Mouse (Mus musculus): ENCODE results near the gene Angptl2.
"Not testable (repeated sequence)": the region's sequence is repeated elsewhere in the genome, so short reads cannot be mapped to it uniquely, and the experiment has no call there.

Angptl2 gene

DNA sequence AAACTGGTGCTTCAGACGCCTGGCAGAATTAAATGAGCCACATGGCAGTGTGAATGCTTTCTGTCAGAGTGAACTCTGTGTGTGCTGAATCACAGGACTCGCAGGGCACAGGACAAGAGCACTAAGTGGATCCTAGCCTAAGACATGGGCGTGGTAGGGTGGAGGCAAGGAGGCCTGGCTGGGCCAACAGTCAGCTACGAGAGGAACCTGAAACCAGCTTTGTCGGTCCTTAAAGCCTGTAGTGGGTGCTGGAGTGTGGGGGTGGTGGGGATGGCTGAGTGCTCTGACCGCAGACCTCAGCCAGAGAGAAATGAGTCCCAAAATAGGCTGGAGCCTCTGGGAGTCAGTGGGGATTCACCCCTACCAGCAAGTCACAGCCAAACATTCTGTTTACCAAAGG is 12.6 kb upstream of the Angptl2 start:
- DNase-seq: no peak

DNA sequence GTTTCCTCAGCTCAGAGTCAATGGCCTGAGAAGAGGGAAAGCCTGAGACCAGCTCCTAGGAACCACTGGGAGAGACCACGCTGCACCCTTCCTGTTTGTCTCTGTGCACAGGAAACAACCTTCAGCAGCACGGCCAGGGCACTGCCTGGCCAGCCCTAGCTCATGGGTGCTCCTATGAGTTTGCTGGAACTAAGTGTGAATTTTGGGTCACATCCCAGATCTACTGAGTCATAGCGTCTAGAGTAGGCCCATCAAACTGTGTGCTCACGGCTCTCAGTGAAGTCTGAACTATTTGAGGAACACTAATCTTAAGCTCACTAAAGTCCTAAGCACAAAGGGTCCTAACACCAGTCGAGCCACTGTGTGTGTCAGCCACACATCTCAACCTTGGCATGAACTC is 10.9 kb upstream of the Angptl2 start:
- DNase-seq: no peak

DNA sequence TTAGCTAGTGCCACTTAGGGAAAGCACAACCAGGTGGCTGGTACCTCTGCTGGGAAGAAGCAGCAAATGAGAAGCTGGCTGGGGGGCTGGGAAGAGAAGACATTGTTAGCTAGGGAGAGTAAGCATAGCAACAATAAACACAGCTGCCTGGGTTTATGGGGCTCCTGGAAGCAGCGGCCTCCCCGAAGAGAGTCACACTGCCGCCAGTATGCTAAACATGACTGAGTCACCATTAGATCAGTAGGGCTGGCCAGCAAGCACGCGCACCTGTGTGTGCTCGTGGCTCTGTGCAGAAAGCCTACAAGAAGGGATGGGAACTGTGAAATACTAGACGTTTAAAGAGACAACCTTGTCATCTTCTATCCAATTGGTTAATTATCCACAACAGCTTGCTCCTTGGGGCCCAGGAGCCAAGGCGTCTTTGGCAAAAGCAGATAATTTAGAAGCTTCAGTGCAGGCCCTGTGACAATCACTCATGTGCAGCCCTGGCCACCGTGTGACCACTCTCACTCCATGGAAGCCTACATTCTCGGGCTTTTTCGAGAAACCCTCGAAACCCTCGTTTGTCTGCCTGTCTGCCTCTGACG is 9.8 kb upstream of the Angptl2 start:
- DNase-seq: no peak

DNA sequence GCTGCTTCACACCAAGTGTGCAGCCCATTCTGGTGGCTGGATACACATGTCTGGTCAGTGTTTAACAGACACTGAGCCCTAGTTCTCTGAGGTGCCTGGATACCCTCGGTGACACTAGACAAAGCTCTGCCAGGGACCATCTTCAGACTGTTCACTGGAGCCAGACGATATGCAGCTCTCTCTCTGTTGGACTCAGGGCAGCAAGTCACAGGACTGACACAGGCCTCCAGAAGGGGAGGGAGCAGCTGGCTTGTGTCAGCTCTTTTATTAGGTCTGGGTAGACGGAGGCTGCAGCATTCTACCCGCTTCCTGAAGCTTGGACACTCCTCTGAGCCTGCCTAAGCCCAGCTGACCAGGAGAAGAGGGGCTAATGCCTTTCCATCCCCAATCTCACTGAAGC is 8.8 kb upstream of the Angptl2 start:
- DNase-seq: no peak

DNA sequence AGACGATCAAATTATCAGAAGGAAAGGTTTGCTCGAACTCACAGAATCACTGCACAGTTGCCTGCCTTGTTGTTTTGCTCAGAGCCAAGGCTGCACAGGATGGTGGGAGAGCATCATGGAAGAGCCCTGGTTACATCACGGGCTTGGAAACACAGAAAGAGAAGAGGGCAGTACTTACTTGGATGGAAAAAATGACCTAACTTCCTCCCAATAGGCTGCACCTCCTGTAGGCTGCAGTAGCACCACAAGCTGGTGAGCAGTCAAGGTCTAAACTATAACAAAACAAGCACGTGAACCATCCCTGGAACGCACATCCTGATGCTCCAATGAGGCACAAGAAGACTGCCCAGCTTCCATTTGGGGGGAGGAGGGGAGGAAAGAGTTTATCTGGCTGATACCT is 7.7 kb upstream of the Angptl2 start:
- no peak for DNase-seq

DNA sequence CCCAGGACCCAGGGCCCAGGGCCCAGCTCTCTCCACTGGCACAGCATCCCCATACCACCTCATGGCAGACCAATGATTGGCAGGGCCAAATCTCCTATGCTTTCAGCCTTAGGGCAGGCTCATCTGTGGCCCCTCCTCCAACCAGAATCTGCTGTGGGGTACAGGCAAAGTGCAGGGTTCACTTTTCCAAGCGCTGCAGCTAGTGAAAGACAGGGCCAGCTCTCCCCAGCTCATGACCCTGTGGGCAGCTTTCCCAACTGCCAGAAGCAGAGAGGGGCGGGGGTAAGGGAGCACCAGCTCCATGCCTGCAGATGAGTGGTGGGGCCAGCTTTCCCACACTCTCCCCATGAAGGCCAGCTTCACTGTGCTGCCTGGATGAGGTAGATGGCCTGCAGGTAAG is 5.0 kb upstream of the Angptl2 start:
- no peak for DNase-seq

DNA sequence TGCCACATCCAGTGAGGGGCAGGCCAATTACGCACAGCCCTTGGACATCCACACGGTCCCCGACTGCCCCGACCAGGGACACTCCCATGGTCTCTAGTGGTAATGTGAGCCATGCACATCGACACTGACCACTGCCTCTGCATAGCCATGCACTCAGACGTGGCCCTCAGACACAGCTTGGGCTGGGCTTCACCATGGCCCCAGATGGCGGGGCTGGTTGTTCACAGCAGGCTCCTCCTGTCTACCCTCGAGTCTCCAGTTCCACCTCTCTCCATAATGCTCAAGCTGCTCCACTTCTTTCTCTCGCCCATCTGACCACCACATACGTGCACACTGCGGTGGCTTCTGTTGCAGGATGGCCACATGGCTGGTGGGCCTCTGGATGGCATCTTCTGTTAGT is 4.6 kb upstream of the Angptl2 start:
- not testable (repeated sequence) for DNase-seq

DNA sequence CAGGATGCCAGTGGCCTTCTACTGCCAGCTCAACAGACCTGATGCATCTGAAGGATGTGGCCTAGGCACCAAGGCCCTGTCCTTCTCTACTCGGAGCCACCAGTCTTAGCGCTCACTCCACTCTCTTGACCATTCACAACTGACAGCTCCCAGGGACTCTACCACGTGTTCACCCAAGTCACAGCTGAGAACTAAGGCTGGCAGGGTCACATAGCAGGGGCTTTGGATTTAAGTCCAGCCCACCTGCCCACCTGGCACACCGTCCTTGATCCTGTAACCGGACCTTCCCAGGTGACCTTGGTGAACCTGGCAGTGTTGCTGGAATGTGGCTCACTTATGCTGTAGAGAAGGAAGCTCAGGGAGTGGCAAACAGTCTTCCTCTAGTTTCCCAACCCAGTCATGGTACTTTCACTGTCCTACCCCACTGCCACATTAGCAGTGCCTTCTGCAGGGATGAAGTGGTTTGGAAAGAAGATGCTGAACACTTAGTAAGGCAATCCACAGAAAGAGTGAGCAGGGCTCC is 631 bp upstream of the Angptl2 start:
- no peak for DNase-seq

DNA sequence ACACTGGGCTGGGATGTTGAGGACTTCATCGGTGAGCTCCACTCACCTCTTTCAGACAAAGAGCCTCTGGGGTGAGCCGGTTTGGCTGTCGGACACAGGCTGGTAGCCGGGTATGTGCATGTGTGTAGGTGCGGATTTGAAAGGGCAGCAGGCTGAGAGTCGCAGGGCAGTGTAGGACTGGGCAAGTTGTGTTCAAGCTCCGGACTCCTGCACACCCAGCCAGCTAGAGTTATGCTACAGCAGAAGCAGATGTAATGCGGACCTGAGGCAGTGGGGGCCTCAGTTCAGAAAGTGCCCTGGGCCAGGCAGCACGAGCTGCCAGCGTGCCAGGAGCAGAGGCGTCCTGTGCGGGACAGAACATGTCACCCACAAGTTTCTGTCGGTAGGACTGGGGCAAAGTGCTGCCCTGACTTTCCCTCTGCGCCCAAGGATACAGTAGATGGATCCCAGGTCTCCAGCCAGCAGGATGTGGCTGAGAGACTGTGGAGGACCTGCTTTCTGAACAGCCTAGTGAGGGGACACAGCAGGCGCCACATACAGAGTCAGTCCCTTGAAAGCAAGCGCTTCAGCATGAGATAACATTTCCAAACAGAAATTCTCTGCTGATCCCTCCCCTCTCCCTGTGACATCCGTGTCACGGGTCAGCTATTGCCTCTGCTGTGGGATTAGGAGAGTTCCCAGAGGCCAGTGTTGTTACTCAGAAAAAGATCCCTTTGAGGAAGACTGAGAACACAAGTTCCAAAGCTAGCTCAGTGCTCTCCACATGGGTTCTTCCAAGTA is 966 bp downstream of the Angptl2 start:
- DNase-seq: peak in 1 of 2 experiments; percentile 15

DNA sequence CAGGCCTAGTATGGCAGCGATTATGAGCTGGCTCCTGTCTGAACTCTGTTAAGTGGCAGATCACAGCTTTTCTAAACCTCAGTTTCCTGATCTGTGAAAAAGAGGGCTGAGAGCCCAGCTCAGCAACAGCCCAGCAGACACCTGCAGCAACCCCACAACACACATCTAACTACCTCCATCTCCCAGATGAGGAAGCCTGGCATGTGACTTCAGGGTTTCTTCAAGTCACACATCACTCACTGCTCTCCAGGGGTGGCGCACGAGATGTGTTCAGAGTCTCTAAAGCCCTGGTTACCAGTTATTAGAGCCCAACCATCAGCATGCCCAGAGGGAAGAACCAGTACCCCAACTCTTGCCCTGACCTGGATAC is 1.5 kb downstream of the Angptl2 start:
- DNase-seq: peak; percentile 51 to 71

DNA sequence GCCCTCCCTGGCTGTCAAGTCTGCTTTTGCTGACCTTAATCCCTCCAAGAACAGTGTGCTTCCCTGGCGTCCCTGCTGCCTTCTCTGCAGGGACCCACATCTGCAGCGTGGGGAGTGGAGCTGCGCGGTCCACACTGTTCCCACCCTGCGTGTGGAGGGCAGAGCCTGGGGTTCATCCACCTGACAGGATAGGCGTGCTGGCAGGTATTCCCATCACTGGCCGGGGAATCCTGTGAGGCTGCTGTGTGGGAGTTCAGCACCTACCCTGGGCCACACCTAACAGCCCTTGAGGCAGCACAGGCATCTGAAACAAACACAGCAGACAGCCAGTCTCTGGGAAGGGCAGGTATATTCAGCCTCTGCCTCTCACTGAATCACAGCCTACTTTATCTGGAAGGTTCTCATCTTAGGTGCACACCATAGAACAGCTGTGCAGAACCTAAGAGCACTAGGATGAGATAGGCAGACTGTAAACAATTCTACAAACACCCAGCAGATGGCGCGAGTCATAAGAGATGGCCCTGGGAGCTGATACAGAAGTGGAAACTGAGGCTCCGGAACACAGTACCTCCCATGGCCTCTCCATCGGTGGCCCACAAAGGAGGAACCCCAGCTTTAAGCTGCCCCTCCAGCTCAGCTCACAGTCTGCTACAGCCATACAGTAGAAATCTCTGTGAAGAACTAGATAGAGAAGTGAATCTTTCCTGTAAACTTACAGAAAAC is 3.2 kb downstream of the Angptl2 start:
- DNase-seq: no peak

DNA sequence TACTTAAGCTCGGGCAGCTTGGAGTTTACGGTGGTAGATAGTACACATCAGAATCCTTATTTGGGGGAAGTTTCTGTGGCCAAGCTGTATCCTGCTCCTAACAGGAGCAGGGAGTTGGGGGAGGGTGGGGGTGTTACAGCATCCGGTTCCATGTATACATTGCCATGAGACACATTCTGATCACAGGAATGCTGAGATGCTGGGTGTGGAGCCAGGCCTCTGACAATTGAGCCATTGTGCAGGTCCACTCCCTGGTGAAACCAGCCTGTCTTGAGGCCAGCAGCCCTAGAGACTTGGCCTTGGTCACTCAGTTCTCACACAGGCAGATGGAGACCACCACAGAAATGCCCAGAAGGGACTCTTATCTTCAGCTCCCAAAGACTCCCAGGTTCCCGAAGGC is 3.8 kb downstream of the Angptl2 start:
- no peak for DNase-seq

DNA sequence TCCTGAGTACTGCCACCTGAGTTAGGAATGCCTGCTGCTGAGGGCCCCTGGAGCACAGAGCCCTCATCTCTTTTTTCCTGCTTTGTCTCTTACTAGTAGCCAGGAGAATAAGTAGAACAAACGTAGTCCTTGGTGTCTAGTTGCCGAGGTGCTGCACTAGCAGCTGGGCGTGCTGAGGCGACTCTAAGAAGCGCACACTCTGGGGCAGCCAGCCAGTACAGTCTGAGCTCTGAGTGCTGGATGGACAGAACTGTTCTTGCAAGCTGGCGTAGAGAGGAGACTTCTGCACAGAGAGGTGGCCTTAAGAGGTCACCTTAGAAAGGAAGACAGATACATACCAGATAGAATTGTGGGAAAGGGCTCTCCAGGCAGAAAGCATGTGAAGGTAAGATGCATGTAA is 4.4 kb downstream of the Angptl2 start:
- DNase-seq: no peak

DNA sequence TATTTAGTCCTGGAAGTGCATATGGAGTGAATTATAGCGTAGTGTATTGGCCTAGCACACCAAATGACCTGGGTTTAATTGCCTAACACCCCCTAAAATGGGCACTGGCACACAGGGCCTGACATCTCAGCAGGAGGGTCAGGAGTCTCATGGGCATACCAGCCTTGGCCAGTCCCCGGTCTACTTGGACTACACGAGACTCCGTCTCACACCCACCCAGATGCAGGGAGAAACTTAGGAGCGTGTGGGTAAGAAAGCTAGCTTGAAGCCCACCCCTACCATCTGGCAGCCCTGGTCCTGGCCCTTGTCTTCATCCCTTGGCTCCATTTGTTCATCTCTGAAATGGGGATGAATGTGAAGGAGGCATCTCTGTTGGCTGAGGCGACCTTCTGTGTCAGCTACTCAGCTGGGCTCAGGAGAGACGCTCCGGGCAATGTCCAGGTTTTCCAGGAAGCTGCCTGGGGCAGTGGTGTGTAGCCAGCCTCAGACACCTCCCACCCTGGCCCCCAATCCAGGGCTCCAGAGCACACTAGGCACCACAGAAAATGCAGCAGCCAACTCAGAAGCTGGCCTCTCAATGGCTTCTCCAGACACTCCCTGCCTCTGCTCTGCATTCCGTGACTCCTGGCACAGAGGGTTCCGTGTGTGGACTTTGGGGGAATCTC is 4.9 kb downstream of the Angptl2 start:
- no peak for DNase-seq

DNA sequence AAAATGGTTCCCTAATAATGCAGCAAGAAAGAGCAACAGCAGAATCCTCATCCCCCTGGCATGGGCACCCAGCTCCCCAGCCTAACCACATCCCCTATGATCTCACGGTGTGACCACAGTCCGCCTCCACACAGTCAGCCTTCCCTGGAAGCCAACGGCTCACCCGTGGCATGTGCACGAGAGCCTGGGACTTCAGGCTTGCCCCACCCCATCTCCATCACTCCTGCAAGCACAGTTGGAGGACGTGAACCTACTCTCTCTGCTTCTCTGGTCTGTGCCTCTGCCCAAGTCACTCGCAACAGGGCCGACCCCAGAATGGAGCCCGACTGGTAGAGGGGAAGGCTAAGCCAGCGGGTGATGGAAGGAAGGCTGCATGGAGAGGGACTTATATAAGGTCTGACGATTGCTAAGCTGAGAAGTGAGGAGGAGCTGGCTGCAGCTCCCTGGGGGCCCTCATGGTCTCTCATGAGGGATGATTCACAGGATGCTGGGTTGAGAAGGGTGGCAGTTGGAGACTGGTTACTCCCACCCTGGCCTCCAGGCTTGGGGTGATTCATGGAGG is 5.6 kb downstream of the Angptl2 start:
- DNase-seq: no peak

DNA sequence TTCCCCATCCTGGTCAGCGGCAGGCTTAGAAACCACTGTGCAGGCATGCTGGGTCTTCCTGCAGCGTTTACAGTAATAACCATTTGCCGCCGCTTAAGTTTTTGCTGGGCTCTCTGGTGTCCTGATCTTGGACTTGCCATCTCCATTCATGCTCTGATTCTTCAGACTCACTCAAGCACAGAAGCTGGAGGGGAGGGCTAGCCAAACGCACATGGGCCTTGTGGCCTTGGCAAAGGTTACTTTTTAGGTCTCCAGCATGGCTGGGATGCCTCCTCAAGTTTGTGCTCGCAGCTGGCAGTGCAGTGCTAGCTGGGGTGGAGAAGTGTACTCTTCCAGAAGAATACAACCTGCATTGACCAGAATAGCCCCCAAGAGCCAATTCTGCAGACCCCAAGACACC is 6.6 kb downstream of the Angptl2 start:
- no peak for DNase-seq

DNA sequence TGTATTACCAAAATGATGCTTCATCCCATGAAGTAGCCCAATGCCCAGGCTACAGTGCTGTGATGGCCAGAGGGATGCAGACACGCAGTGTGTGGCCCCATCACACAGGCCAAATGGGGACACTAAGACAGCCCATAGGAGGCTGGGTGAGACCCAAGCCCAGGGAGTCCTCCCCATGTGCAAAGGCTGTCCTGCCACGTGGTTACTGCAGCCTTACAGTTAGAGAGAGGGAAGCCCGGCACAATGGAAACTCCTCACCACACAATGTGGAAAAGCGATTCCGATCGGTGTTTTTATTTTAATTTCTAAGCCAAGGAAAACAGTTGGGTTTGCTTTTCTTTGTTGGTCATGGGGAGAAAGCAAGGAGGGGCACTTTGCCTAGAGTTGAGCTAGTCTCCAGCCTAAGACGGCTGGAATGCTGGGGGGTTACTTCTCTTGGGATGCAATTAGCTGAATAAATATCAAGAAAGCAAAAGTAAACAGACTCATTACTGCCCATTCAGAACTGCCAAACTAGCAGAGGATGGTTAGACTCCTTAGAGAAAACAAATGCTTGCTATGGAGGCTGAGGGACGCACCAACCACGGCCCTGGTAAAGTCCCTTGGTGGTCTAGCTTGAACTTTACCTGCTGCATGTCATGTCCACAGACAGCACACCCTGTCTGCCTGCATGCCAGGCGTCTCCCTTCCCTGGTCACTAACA is 7.9 kb downstream of the Angptl2 start:
- DNase-seq: no peak

DNA sequence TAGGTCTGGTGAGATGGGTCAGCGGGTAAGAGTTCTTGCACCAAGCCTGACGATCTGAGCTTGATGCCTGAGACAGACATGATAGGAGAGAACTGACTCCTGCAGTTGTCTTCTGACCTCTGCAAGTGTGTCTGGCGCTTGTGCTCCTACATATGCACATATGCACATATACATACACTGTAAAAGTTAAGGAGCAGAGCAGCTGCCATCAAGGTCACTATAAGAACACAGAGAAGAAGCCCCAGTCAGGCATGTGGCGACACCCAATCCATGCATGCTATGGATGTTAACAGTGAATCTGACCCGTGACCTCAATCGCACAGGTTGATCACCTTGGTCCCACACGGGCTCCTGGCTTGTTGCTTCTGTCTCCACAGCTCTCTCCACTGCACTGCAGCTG is 10.1 kb downstream of the Angptl2 start:
- DNase-seq: no peak

DNA sequence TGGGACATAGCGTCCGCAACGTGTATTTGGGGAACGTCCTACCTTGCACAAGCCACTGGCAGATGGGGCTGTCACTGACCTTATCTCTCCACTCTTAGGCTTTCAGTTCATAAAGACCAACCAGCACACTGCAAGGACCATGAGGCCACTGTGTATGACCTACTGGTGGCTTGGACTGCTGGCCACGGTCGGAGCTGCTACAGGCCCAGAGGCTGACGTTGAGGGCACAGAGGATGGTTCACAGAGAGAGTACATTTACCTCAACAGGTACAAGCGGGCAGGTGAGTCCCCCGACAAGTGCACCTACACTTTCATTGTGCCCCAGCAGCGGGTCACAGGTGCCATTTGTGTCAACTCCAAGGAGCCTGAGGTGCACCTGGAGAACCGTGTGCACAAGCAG is 12.2 kb downstream of the Angptl2 start:
- no peak for DNase-seq

DNA sequence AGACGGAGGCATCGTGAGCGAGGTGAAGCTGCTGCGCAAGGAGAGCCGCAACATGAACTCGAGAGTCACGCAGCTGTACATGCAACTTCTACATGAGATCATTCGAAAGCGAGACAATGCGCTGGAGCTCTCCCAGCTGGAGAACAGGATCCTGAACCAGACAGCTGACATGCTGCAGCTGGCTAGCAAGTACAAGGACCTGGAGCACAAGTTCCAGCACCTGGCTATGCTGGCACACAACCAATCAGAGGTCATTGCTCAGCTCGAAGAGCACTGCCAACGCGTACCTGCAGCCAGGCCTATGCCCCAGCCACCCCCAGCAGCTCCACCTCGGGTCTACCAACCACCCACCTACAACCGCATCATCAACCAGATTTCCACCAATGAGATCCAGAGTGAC is 12.7 kb downstream of the Angptl2 start:
- DNase-seq: no peak

DNA sequence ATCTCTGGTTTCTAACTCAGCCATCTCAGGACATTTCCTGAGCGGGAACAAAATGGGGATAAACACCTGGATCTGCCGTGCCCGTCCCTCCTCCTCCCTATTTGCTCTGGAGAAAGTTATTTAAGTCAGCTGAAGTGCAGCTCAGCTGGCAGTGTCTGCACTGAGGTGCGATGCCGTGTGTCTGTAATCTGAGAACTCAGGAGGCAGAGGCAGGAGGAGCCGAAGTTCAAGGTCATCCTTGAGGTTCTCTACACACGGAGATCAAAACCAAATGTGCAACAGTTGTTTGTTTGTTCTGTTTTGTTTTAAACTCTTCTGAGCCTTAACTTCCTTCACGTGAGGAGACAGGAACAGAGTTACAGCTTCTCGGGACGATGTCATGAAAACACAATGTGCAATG is 14.8 kb downstream of the Angptl2 start:
- no peak for DNase-seq

DNA sequence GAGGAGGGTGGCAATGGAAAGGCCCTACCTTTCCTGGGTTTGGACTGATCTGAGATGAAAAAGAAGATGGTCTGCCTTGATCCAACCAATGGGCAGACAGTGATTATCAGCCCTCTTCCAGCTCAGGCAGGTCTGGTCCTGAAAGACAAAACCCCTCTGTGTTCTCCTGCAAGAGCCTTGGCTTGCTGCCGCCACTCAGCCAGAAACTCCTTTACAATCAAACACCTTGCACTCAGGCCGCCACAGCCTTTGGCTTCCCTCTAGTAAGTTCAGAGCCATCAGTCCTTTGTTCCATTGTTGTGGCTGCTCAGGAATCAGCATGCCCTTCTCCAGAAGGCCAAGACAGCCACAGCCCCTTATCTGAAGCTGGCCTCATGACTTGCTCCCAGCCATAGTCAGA is 15.9 kb downstream of the Angptl2 start:
- DNase-seq: no peak
